Mouse (Mus musculus): ENCODE results near the gene St7l. TPM values are rescaled to one million over a fixed set of nuclear protein-coding genes. Genes with fewer than 3 reads are reported as not detected.

Gene St7l
- polyA plus RNA-seq, 1 experiment, result 13.2 TPM

DNA sequence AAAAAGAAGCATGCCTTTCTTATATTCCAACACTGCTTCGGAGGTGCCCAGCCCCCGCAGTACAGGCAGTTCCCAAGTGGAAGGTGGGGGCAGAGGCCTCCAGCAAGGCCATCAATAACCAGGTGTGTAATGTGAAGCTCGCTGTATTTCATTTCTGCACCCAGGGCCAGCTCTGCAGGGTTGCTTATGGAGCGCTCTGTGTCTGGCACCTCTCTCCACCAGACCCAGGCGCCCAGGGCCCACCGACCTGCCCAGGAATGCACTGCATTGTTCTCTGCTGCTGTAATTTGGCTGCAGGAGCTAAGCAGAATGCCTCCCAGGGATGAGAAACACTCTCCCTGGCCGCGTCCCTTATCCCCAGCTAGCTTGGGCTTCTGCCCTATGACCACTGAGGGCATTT lies 79.5 kb downstream of the St7l start:
- no peak for TF ChIP-seq POLR2A (IDR thresholded peaks at IDR 0.05; ENCODE audit: insufficient read length, low read depth)
- no peak for TF ChIP-seq SRF (IDR thresholded peaks at IDR 0.05; ENCODE audit: control insufficient read depth, insufficient read length, low read depth)
- no peak for TF ChIP-seq TCF3 (IDR thresholded peaks at IDR 0.05; ENCODE audit: insufficient read length, low read depth)
- TF ChIP-seq MAX (IDR thresholded peaks at IDR 0.05; ENCODE audit: low read depth), result no peak
- TF ChIP-seq MYOG (IDR thresholded peaks at IDR 0.05; ENCODE audit: control insufficient read depth in 1 of 3, insufficient read depth in 1 of 3, insufficient read length in 2 of 3, low read depth in 2 of 3), result no peak
- no peak for TF ChIP-seq USF1 (IDR thresholded peaks at IDR 0.05; ENCODE audit: low read depth)
- Histone ChIP-seq H3K36me3 (ENCODE audit: control insufficient read depth, insufficient read depth) (no peaks in the 10 kb centered on the region), H3K4me2 (ENCODE audit: low read depth) (no peak overlapping the region)

DNA sequence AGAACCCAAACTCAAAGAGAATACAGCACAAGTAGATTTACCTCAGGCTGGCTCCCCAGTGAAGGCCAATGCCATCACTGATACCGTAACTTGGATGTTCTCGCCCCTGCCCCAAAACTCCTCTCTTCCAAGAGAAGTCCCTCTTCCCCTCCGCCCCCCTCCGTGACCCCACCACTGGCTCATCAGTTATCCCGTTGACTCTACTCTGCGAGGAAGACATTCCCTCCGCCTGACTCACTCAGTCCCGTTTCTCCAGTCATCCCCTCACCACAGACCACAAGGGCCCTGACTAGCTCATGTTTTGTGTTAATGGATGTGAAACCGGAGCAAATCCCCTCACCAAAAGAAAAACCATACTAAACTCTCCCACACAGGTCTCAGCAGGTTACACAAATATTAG lies 81.1 kb downstream of the St7l start:
- no peaks in the 10 kb centered on the region for H3K79me2 ChIP-seq (ENCODE audit: control insufficient read depth, insufficient read depth)
- H3ac ChIP-seq (ENCODE audit: control insufficient read depth, insufficient read length), result no peak overlapping the region
- no peaks in the 10 kb centered on the region for H3K27me3 ChIP-seq (ENCODE audit: control insufficient read depth, insufficient read depth, insufficient read length)
- peak overlapping the region; percentile 62 for H3K4me2 ChIP-seq (ENCODE audit: low read depth)
- no peaks in the 10 kb centered on the region for H3K36me3 ChIP-seq (ENCODE audit: control insufficient read depth, insufficient read depth)
- H3K4me3 ChIP-seq, result no peak overlapping the region
- TF ChIP-seq TCF3 (IDR thresholded peaks at IDR 0.05; ENCODE audit: insufficient read length, low read depth) (no peak), TCF12 (IDR thresholded peaks at IDR 0.05; ENCODE audit: insufficient read depth, poor library complexity, severe bottlenecking) (no peak), CEBPB (IDR thresholded peaks at IDR 0.05; ENCODE audit: insufficient read depth, poor library complexity, severe bottlenecking) (0 out of 2 replicates have a peak, but pooled peaks have one; percentile 7)

More for the DNA sequence above, 79.5 kb downstream of the St7l start:
- no peak overlapping the region for H3ac ChIP-seq (ENCODE audit: control insufficient read depth, insufficient read length)
- no peaks in the 10 kb centered on the region for H3K79me2 ChIP-seq (ENCODE audit: control insufficient read depth, insufficient read depth)
- no peak overlapping the region for H3K4me3 ChIP-seq
- H3K27me3 ChIP-seq (ENCODE audit: control insufficient read depth, insufficient read depth, insufficient read length), result no peaks in the 10 kb centered on the region

DNA sequence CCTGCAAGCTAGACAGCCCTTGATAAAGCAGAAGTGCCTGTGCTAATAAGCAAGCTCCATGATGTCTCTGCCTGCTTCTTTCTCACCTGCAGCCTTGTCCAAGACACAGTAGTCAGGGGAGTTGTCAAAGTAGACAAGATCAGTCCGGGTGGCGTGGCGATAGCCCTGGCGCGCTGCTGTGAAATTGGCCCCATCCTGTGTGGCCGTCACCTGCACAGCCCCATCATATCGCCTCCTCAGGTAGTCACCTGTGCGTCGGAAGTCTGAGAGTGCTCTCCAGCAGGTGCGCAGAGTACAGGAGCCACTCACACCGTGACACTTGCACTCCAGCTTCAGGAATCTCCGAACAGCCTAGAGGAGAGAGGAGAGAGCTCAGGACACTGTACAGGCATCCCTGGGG lies 87.1 kb downstream of the St7l start:
- Histone ChIP-seq H3K4me2 (ENCODE audit: low read depth) (no peak overlapping the region), H3K27me3 (ENCODE audit: control insufficient read depth, insufficient read depth, insufficient read length) (no peaks in the 10 kb centered on the region), H3ac (ENCODE audit: control insufficient read depth, insufficient read length) (no peak overlapping the region), H3K4me3 (no peak overlapping the region), H3K79me2 (ENCODE audit: control insufficient read depth, insufficient read depth) (no peaks in the 10 kb centered on the region), H3K36me3 (ENCODE audit: control insufficient read depth, insufficient read depth) (peaks cover 4% of the 10 kb centered on the region)
- no peak for TF ChIP-seq MYOD1 (IDR thresholded peaks at IDR 0.05; ENCODE audit: control insufficient read depth in 1 of 3, insufficient read length in 2 of 3, low read depth in 2 of 3)
- TF ChIP-seq POLR2AphosphoS2 (IDR thresholded peaks at IDR 0.05; ENCODE audit: insufficient read length, low read depth), result no peak
- TF ChIP-seq TCF12 (IDR thresholded peaks at IDR 0.05; ENCODE audit: insufficient read depth, poor library complexity, severe bottlenecking), result no peak

DNA sequence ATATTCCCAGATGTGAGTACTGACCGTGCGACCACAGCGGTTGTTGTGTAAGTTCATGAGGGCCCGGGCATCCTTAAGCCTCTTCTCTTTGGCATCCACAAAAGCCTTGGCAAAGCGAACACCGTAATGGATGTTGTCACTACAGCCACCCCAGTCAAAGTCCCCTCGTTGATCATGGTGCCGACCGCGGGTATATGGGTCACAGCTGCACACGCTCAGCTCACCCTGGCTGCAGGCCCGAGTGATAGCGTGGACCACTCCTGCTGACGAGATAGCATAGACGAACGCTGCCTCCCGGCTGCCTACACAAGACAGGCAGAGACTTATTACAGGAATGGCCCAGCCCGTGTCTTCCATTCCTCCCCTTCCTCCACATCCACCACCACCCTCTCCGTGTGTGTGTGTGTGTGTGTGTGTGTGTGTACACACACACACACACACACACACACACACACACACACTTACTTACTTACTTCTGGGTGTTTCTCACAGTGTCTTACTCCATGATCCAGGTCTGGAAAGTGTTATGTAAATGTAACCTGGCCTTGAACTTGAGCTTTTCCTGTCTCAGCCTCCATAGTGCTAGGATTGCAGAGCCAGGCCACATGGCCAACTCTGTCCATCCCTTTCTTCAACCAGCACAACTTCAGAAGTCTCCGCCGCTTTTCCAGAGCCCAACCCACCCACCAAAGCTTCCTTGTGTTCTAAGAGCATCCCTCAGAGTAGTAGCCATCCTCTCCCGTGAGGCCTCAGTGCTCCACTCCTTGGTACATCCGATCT lies 89.3 kb downstream of the St7l start:
- no peak overlapping the region for H3K4me3 ChIP-seq
- TF ChIP-seq POLR2AphosphoS2 (IDR thresholded peaks at IDR 0.05; ENCODE audit: insufficient read length, low read depth) (no peak), MYOD1 (IDR thresholded peaks at IDR 0.05; ENCODE audit: control insufficient read depth in 1 of 3, insufficient read length in 2 of 3, low read depth in 2 of 3) (no peak), SRF (IDR thresholded peaks at IDR 0.05; ENCODE audit: control insufficient read depth, insufficient read length, low read depth) (no peak), E2F4 (IDR thresholded peaks at IDR 0.05; ENCODE audit: insufficient read depth) (no peak), TCF12 (IDR thresholded peaks at IDR 0.05; ENCODE audit: insufficient read depth, poor library complexity, severe bottlenecking) (no peak), MAX (IDR thresholded peaks at IDR 0.05; ENCODE audit: low read depth) (no peak), REST (IDR thresholded peaks at IDR 0.05; ENCODE audit: insufficient read depth, insufficient read length) (no peak), MYOG (IDR thresholded peaks at IDR 0.05; ENCODE audit: control insufficient read depth in 1 of 3, insufficient read depth in 1 of 3, insufficient read length in 2 of 3, low read depth in 2 of 3) (no peak)
- H3ac ChIP-seq (ENCODE audit: control insufficient read depth, insufficient read length), result no peak overlapping the region
- no peak overlapping the region for H3K4me2 ChIP-seq (ENCODE audit: low read depth)
- no peaks in the 10 kb centered on the region for H3K79me2 ChIP-seq (ENCODE audit: control insufficient read depth, insufficient read depth)
- H3K36me3 ChIP-seq (ENCODE audit: control insufficient read depth, insufficient read depth), result peaks cover 4% of the 10 kb centered on the region
- H3K27me3 ChIP-seq (ENCODE audit: control insufficient read depth, insufficient read depth, insufficient read length), result no peaks in the 10 kb centered on the region

DNA sequence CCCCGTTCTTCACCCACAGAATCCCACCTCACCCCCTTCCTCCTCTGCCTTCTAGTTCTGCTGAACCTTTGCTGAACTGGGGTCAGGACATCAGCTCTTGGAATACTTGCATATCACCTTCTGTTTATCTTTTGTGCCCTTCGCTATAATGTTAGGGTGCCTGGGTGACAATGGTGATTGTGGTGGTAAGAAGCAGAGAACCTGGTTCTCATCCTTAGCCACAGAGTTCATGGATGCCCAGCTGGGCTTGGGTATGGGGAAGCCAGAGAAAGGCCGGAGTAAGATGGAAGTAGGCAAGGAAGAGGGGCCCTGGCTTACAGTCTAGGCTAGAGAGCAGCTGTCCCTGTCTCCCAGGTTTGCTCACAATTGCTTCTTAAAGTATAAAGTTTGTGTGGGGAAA lies 90.3 kb downstream of the St7l start:
- Histone ChIP-seq H3K27me3 (ENCODE audit: control insufficient read depth, insufficient read depth, insufficient read length) (no peaks in the 10 kb centered on the region), H3K36me3 (ENCODE audit: control insufficient read depth, insufficient read depth) (peaks cover 4% of the 10 kb centered on the region)

More for the DNA sequence above, 90.3 kb downstream of the St7l start:
- H3ac ChIP-seq (ENCODE audit: control insufficient read depth, insufficient read length), result no peak overlapping the region
- TF ChIP-seq CEBPB (IDR thresholded peaks at IDR 0.05; ENCODE audit: insufficient read depth, poor library complexity, severe bottlenecking) (no peak), E2F4 (IDR thresholded peaks at IDR 0.05; ENCODE audit: insufficient read depth) (no peak), USF1 (IDR thresholded peaks at IDR 0.05; ENCODE audit: low read depth) (no peak), POLR2A (IDR thresholded peaks at IDR 0.05; ENCODE audit: insufficient read length, low read depth) (no peak), MYOD1 (IDR thresholded peaks at IDR 0.05; ENCODE audit: control insufficient read depth in 1 of 3, insufficient read length in 2 of 3, low read depth in 2 of 3) (no peak), TCF12 (IDR thresholded peaks at IDR 0.05; ENCODE audit: insufficient read depth, poor library complexity, severe bottlenecking) (no peak), POLR2AphosphoS2 (IDR thresholded peaks at IDR 0.05; ENCODE audit: insufficient read length, low read depth) (no peak), MAX (IDR thresholded peaks at IDR 0.05; ENCODE audit: low read depth) (no peak), REST (IDR thresholded peaks at IDR 0.05; ENCODE audit: insufficient read depth, insufficient read length) (no peak), MYOG (IDR thresholded peaks at IDR 0.05; ENCODE audit: control insufficient read depth in 1 of 3, insufficient read depth in 1 of 3, insufficient read length in 2 of 3, low read depth in 2 of 3) (no peak)
- no peak overlapping the region for H3K4me3 ChIP-seq
- H3K4me2 ChIP-seq (ENCODE audit: low read depth), result no peak overlapping the region
- no peaks in the 10 kb centered on the region for H3K79me2 ChIP-seq (ENCODE audit: control insufficient read depth, insufficient read depth)

Measured in myocyte (in vitro differentiated cells).